Mouse (Mus musculus) ES-Bruce4 (cell line): Measurements from ENCODE around the gene Slc43a1. TPM values are rescaled to one million over a fixed set of nuclear protein-coding genes. Genes with fewer than 3 reads are reported as not detected.

Experiments
- H3K27ac ChIP-seq: 2 replicates; pipeline ENCODE4 v1.5.1; 2012; ENCODE audit warnings: low read length, inconsistent platforms; ENCODE audit not compliant: insufficient read depth
- H3K27me3 ChIP-seq: 2 replicates; pipeline ENCODE4 v1.6.1; 2012; ENCODE audit warnings: mild to moderate bottlenecking, low read length, inconsistent platforms; ENCODE audit not compliant: control insufficient read depth, poor library complexity, insufficient read depth, severe bottlenecking
- H3K36me3 ChIP-seq: 2 replicates; pipeline ENCODE4 v1.6.1; 2012; ENCODE audit warnings: inconsistent platforms, mild to moderate bottlenecking, low read length, moderate library complexity; ENCODE audit not compliant: control insufficient read depth, poor library complexity, insufficient read depth, severe bottlenecking
- H3K4me1 ChIP-seq: one replicate; pipeline ENCODE4 v1.8.1; 2011; ENCODE audit warnings: low read length; ENCODE audit not compliant: control insufficient read depth, insufficient read depth
- H3K4me3 ChIP-seq: 2 replicates; pipeline ENCODE4 v1.5.1; 2011; ENCODE audit warnings: low read depth, mild to moderate bottlenecking, low read length
- H3K9ac ChIP-seq: 2 replicates; pipeline ENCODE4 v1.6.1; 2012; ENCODE audit warnings: low read depth, mild to moderate bottlenecking, inconsistent platforms; ENCODE audit not compliant: poor library complexity, severe bottlenecking
- H3K9me3 ChIP-seq: replicated peaks from 2 replicates; pipeline ENCODE4 v1.6.1; 2012; ENCODE audit warnings: mild to moderate bottlenecking, low read length, inconsistent platforms; ENCODE audit not compliant: control insufficient read depth, poor library complexity, insufficient read depth, severe bottlenecking
- CTCF ChIP-seq: IDR thresholded peaks from one replicate; pipeline ENCODE4 v1.8.1; 2011; ENCODE audit warnings: low read depth, low read length
- EP300 ChIP-seq: IDR thresholded peaks from 2 replicates; pipeline ENCODE4 v1.6.1; 2011; ENCODE audit warnings: low read depth, low read length; ENCODE audit not compliant: insufficient read depth
- POLR2A ChIP-seq: IDR thresholded peaks from one replicate; pipeline ENCODE4 v1.8.1; 2011; ENCODE audit warnings: low read length; ENCODE audit not compliant: insufficient read depth
- polyA plus RNA-seq: library from polyadenylated mRNA; stranded (reverse); fragments of >200 nt; gene quantifications from 2 replicates; pipeline ENCODE4 v1.2.4, GENCODE M21; 2011; ENCODE audit warnings: low read depth; ENCODE audit not compliant: missing spikeins, insufficient read depth, insufficient read length

The Slc43a1 gene
- polyA plus RNA-seq, result 11.5 and 12.3 TPM in 2 replicates

DNA sequence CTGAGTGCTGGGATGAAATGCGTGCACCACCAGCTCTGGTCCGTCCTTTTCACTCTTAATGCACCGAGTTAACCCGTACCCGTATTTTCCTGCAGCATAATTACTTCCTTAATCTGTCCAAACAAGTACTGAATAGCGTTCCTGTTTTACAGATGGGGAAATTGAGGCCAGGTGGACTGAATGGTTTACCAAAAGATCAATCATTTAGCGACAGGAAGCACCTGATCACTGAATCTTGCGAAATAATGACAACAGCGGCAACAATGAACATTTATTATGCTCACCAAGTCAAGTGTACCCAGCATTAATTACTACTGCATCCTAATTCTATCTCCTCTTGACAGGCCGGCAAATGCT lies at the start of gene Slc43a1:
Gene Slc43a1, plus strand, starts transcription at position 258 of the 357 bp plus-strand sequence.
- H3K27me3 ChIP-seq, result no peaks in the 10 kb centered on the region
- peak within 1 kb of the TSS; percentile 35; the same call in 1 of the 2 replicates for H3K27ac ChIP-seq
- peak within 1 kb of the TSS; percentile 64 for H3K9ac ChIP-seq
- no peaks in the 10 kb centered on the region for H3K36me3 ChIP-seq
- peak within 1 kb of the TSS; percentile 86 for H3K4me3 ChIP-seq
- H3K4me1 ChIP-seq, result peaks cover 9% of the 10 kb centered on the region
- no peaks in the 10 kb centered on the region for H3K9me3 ChIP-seq
- no peak for TF ChIP-seq CTCF
- TF ChIP-seq EP300, result no peak
- TF ChIP-seq POLR2A, result no peak

DNA sequence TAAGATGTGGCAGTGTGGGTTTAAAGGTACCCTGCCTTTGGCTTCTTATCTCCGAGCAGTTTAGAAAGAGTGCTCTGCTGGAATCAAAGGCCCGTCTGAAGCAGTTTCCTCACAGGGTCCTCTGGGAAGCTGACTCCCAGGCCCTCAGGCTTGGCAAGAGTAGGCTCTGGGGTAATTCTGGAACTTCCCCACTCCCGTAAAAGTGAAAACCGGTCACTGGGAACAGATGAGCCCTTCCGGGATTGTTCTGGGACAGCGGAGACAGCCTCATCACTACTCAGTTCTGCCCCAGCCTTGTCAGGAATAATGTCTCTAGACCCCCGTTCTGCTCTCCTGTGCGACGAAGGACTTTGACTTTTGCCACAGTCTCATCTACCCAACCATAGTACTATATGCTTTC lies 48.2 kb upstream of the Slc43a1 start:
- Histone ChIP-seq H3K4me3 (no peak overlapping the region), H3K9ac (no peak overlapping the region), H3K9me3 (peaks cover 10% of the 10 kb centered on the region), H3K27me3 (no peaks in the 10 kb centered on the region; the same call in 1 of the 2 replicates), H3K4me1 (no peaks in the 10 kb centered on the region), H3K36me3 (no peaks in the 10 kb centered on the region), H3K27ac (no peak overlapping the region)
- TF ChIP-seq EP300 (no peak), POLR2A (no peak), CTCF (no peak)

DNA sequence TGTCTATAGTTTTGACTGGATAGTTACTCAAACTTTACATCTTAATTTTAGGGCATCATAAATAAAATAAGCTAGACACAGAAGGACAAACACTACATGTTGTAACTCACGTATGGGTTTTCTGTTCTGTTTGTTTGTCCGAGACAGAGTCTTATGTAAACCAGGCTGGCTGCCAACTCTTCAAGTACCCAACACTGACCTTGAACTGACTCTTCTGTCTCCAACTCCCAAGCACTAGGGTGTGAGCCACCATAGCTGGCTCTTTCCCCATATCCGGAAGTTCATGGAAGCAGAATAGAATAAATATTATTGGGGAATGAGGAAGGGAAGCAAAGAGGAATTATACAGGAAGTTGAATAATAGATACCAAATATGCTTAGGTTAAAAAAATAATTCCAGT lies 46.1 kb upstream of the Slc43a1 start:
- Histone ChIP-seq H3K27me3 (no peaks in the 10 kb centered on the region), H3K9ac (no peak overlapping the region), H3K4me1 (no peaks in the 10 kb centered on the region), H3K27ac (no peak overlapping the region), H3K36me3 (no peaks in the 10 kb centered on the region), H3K9me3 (peaks cover 10% of the 10 kb centered on the region), H3K4me3 (no peak overlapping the region)
- no peak for TF ChIP-seq POLR2A
- TF ChIP-seq EP300, result no peak
- no peak for TF ChIP-seq CTCF

DNA sequence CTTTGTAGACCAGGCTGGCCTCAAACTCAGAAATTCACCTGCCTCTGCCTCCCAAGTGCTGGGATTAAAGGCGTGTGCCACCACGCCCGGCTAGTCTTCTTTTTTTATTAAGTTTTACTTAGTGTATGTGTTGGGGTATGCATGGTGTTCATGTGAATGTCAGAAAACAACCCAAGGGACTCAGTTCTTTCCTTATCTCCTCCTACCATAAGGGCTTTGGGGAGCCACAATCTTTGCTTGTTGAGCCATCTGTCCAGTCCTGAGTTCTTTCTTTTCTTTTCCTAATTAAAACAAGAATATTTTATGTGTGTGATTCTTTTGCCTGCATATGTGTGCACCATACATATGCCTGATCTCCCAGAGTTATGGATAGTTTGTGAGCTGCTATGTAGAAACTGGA lies 45.5 kb upstream of the Slc43a1 start:
- Histone ChIP-seq H3K4me3 (no peak overlapping the region), H3K27ac (no peak overlapping the region), H3K9ac (no peak overlapping the region), H3K9me3 (peaks cover 10% of the 10 kb centered on the region), H3K36me3 (no peaks in the 10 kb centered on the region), H3K27me3 (no peaks in the 10 kb centered on the region), H3K4me1 (no peaks in the 10 kb centered on the region)
- TF ChIP-seq POLR2A, result no peak
- no peak for TF ChIP-seq CTCF
- TF ChIP-seq EP300, result no peak

- no peak overlapping the region for H3K27ac ChIP-seq
- H3K36me3 ChIP-seq, result no peaks in the 10 kb centered on the region
- TF ChIP-seq EP300 (no peak), POLR2A (no peak), CTCF (no peak)
- no peak overlapping the region for H3K9ac ChIP-seq
- peaks cover 10% of the 10 kb centered on the region for H3K9me3 ChIP-seq
- no peaks in the 10 kb centered on the region for H3K4me1 ChIP-seq
- no peaks in the 10 kb centered on the region for H3K27me3 ChIP-seq
- no peak overlapping the region for H3K4me3 ChIP-seq
Observed at GRCm38 (mm10) chr2:84793871-84794270, 44.8 kb upstream of the Slc43a1 start.

GRCm38 (mm10) chr2:84797833-84798492 lies 40.7 kb upstream of the Slc43a1 start:
- Histone ChIP-seq H3K36me3 (no peaks in the 10 kb centered on the region), H3K4me3 (peak overlapping the region; percentile 91), H3K9ac (peak overlapping the region; percentile 36), H3K9me3 (peaks cover 10% of the 10 kb centered on the region), H3K4me1 (no peaks in the 10 kb centered on the region), H3K27me3 (no peaks in the 10 kb centered on the region), H3K27ac (no peak overlapping the region)
- TF ChIP-seq CTCF (peak; percentile 86), POLR2A (no peak)
